Mouse (Mus musculus): ENCODE measurements around the gene Ptrhd1. TPM values are rescaled to one million over a fixed set of nuclear protein-coding genes. Genes with fewer than 3 reads are reported as not detected.
"Not testable (repeated sequence)": the region's sequence is repeated elsewhere in the genome, so short reads cannot be mapped to it uniquely, and the experiment has no call there.

Ptrhd1 gene
- polyA plus RNA-seq (2012; rRNA removed), result 5.4 and 6.6 TPM in 2 replicates

DNA sequence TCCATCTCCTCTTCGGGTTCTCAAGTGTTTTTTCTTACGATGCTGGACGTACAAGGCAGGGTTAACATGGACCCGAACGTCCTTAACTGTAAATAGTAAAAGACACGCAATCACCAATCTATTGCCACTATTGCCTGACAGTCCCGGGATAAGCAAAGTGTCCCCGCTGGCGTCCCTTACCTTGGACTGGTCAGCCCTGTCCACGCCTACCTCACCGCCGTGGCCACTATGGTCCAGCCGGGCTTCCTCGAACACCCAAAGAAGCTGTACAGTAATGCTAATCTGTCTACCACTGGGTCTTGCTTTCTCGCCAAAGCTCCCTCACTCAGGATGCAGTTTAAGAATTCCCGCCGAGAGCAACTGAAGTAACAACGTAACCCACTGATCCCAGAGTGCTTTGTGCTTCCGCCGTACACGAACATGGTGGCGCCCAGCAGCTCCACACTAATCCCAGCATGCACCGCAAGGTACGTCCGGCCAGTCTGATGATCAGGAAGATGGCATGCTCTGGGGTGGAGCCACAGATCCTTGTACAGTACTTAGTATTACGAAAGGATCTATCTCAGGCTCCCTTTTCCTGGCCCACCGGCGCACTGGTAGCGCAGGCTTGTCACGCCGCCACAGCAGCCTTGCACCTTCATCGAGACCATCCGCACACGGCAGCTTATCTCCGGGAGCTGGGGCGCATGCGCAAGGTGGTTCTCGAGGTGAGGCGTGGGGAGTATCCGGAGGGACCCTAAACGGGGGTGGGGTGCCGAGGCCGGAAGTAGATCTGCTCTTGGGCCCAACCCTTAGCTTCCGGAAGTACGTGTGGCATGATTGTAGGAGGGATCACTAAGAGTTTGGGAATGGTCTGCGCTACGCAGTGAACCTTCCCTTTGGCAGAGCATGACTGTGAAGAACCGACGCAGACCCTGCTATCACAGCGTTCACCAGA is at the start of gene Ptrhd1, which contains the start of gene Cenpo:
Gene Ptrhd1, plus strand, starts transcription at position 456 of the 937 bp plus-strand sequence.
Gene Cenpo, minus strand, starts transcription at position 723 of the 937 bp plus-strand sequence.
- peak; percentile 89 for DNase-seq (ENCODE audit: low read depth)

DNA sequence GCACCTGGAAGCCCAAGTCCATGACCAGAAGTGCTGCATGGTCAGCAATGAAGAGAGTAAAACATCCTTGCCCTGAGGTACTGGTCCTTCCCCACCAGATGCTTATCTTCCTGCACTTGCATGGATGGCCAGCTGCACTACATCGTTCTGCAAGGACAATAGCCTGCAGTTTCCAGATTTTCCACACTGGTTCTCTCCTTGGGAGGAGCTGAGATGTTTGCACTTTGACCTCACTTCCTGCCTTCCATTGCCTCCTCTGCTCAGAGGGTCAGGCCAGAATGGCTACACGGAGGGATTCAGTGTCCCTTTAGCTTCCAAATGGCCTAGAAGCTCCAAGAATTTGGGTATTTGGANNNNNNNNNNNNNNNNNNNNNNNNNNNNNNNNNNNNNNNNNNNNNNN is 49.2 kb upstream of the Ptrhd1 start:
- DNase-seq (ENCODE audit: low read depth), result no peak

DNA sequence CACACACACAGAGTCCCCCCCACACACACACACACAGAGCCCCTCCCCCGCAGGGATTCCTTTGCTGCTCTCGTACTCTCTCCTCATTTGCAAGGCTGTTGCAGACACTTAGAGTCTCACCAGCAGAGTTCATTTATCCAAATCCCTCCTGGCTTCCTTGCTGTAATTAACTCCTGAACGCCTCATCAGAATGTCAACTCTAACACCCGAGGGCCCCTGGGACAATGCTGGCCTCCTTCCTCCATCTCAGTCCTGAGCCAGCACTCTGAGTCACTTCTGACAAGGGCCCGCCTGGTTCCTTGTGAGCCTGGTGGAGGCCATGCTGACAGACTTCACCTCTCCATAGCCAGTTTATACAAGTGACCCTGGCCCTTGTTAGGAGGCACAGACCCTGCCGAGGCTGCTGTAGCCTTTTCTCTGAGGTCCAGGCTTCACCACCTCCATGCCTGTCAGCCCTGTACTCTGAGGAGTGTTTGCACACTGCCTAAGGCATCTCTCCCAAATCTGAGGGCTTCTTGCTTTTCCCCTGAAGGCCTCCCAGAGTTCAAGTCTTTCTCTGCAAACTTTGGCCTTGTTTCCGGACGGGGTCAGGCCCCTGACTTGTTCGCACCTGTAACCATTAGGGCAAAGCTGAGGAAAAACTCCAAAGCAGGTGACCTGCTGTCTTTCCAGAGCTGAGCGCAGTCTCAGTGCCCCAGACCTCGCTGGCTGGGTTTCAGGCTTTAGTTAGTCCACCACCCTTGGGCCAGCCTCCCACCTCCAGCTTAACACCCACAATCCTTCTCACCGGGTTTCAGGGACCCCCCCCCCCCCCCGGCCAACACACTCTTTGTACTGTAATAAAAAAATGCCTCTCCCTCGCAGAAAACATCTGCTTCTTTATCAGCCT is 45.4 kb upstream of the Ptrhd1 start:
- DNase-seq (ENCODE audit: low read depth), result peak; percentile 90

GRCm38 (mm10) chr12:4189060-4189447 is 44.8 kb upstream of the Ptrhd1 start:
- DNase-seq (ENCODE audit: low read depth), result no peak

- DNase-seq (ENCODE audit: low read depth), result no peak
Observed at GRCm38 (mm10) chr12:4192514-4192913, 41.3 kb upstream of the Ptrhd1 start.

DNA sequence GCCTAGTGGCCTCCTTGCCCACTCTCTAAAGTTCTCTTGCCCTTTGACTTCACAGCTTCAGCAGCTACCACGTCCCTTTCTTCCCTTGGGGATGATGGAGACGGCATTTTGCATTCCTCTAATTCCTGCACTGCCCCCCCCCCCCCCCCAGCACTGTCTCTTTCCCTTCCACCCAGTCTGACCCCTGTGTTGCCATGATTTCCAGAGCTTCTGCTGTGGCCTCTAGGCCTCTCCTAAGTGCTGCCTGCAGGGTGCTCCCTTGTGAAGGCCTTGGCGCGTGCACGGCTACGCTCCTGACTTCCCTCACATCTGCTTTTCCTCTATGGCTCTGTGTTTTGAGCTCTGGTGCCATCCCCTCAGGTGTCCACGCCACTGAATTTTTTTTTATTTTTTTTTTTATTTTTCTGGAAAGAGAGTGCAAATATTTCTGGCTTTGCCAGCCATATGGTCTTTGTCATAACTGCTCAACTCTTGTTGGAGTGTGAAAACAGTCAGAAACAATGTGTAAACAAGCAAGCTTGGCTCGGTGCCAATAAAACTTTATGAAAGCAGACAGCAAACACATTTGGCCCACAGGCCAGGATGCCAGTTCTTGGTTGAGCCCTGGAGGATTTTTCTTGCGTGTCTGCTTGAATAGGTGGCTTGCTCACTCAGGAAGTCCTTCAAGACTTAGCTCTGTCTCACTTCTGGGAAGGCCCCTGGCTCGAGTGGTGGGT is 40.6 kb upstream of the Ptrhd1 start:
- DNase-seq (ENCODE audit: low read depth), result no peak

- DNase-seq (ENCODE audit: low read depth), result no peak
Observed at GRCm38 (mm10) chr12:4194643-4195042, 39.2 kb upstream of the Ptrhd1 start.

GRCm38 (mm10) chr12:4198702-4199101 is 35.1 kb upstream of the Ptrhd1 start:
- DNase-seq (ENCODE audit: low read depth), result no peak

DNA sequence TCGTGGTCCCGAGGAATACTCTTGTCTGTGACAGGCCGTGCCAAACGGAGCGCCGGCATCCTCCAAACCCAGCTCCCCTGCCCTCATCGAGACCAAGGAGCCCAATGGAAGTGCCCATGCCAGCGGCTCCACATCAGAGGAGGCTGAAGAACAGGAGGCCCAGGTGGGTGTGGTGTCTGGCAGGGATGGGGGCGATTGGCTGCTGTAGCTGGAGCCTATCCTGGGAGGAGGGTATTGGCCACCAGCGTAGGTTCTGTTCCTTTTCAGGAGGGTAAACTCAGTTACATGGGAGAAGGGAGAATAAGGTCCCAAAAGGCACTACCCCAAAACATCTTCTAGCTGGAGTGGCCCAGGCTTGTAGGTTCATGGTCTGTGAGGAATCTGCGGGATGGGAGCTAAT is 34.6 kb upstream of the Ptrhd1 start:
- DNase-seq (ENCODE audit: low read depth), result no peak

DNA sequence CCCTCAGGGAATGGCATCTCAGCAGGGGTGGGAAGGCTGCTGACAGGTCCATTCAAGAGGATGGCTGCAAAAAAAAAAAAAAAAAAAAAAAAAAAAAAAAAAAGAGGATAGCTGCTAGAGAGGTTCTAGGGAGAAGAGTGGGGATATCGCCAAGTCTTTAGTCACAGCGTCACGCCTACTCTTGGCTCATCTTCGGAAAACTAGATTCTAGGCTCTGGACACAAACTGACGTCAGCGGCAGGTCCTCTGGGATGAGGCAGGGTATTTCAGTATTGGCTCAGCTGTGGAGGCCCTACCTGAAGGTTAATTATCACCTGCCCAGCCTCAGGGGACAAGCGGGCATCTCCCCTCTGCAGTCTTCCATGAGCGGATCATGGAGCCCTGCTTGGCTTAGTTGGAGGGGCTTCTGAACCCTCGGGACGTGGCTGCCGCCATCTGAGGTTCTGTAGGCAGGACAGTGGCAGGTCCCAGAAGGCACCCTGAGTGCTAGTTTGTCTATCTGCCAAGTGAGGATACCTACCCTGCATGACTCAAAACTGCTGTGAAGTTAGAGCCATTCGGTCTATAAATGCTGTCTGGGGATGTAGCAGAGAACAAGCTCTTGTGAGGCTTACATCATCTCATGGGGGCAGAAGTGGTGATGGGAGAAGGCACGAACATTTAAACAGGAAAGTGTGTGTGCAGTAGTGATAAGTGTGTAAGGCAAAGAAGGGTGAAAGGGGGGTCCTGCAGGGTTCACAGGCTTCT is 32.2 kb upstream of the Ptrhd1 start:
- DNase-seq (ENCODE audit: low read depth), result no peak

DNA sequence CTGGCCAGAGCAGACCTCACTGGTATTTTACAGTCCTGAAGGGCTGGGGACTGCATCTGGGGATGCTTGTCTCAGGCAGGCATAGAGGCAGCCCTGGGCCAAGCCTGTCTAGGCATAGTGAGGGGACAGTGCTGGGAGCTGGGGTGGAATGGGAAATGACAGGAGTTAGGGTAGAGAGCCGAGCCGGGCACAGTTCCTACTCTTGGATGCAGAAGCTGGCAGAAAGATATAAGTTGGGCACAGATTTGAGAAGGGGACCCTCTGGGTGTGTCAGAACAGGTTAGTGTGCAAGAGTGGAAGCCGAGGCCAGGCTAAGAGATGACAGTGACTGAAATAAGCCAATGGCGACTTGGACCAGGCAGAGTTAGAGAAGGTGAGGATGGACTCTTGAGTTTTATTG is 31.6 kb upstream of the Ptrhd1 start:
- no peak for DNase-seq (ENCODE audit: low read depth)

GRCm38 (mm10) chr12:4206106-4206505 is 27.7 kb upstream of the Ptrhd1 start:
- no peak for DNase-seq (ENCODE audit: low read depth)

- no peak for DNase-seq (ENCODE audit: low read depth)
Observed at GRCm38 (mm10) chr12:4208405-4209133, 25.3 kb upstream of the Ptrhd1 start.

DNA sequence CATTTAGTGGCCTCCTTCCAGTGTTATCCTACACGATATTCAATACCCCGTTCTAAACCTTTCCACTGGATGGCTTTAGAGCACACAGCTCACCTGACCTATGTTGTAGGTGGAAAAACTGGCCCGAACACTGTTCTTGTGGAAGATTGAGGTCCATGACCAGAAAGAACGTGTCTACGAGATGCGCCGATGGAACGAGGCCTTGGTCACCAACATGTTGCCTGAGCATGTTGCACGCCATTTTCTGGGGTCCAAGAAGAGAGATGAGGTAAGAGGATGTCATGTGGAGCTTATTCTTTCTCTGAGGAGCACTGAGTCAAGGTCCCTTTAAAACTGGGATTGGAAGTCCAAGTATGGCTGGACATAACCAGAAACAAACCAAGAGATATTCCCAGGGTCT is 24.6 kb upstream of the Ptrhd1 start:
- no peak for DNase-seq (ENCODE audit: low read depth)

DNA sequence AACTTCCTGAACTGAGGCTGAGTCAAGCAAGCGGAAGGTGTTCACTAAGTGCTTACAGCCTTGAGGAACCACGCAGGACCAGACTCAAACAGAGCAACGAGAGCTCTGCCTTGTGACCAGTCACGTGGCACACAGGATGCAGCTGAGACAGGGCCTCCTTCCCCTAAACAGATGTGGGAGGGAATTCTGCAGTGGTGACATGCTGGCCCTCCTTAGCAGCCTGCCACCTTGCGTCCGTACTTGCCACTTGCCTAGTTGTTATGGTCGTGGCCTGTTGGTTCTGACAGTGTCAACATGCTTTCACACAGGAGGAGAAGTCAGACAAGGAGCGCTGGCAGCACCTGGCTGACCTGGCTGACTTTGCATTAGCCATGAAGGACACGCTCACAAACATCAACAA is 22.7 kb upstream of the Ptrhd1 start:
- DNase-seq (ENCODE audit: low read depth), result no peak

DNA sequence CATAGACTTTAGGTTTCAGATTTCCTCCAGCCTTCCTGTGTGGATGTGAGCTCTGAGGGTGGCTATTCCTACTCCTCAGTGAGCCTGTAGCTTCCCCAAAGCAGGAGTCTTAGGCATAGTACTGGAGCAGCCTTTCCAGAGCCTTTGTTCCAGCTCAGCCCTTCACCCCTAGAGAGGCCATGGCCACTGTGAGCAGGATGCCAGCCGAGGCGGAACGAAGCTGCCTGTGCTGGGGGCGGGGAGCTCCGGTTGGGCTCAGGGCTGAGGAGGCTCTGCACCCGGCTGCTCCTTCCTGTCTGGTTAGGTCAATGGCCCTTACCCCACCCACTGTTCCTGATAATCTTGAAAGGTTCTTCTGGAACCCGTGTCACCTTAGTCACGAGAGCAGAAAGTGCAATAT is 20.9 kb upstream of the Ptrhd1 start:
- DNase-seq (ENCODE audit: low read depth), result no peak

- DNase-seq (ENCODE audit: low read depth), result no peak
Observed at GRCm38 (mm10) chr12:4230156-4230555, 3.7 kb upstream of the Ptrhd1 start.

DNA sequence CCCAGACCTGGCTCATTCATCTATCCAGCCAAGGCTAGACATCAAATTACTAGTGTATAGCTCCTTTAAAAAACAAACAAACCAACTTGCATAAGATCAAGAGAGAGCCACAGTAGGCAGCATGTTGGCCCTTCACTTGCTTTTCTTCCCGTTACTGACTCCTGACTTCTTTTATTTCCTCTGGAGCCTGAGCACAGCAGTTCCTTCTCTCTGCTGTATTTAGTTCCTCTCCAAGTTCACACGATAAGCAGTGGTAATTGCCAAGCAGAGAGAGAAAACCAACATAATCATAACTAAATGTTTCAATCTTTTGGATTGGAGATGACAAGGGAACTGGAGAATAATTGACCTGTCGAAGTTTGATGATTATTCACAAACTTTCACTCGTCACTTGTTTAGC is 1.1 kb upstream of the Ptrhd1 start:
- DNase-seq (ENCODE audit: low read depth), result no peak

DNA sequence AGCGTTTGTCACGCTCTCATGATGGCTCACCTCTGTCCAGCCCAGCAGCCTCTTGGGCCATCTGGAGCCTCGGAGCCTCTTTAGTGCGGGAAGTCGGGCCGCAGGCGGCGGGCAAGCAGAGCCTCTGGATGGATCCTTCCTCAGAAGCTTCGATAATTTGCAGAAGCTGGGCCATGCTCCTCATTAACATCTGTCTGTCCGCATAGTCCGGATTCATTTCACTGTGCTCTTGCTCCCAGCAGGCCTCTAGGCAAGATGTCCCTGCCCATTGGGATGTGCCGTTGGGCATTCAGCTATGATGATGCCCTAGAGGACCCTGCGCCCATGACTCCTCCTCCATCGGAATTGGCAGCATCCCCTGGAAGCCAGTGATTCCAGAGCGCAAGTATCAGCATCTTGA is 3.7 kb downstream of the Ptrhd1 start:
- DNase-seq (ENCODE audit: low read depth), result no peak

DNA sequence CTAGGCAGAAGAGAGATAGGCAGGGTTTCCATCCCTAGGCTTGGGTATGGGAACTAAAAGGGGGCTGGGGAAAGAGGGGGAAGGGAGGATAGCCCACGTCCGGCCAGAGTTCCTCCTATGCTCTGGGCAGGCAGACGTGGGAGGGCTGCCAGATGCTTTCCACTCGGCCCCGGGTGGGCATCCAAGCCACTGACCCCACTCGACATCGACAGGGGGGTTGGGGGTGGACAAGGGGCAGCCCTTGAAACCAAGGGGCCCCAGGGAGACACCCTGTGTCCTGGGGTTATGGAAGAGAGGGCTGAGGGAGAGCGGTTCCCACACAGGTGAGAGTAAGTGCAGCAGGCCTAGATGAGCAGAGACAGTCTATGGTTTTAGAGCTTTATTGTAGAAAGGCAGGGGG is 6.5 kb downstream of the Ptrhd1 start:
- DNase-seq (ENCODE audit: low read depth), result not testable (repeated sequence)
